Mouse (Mus musculus) urinary bladder, postnatal 36 days (tissue): ENCODE measurements at regions not wholly inside any gene's neighbourhood (a gene's known extent, or its start where the extent isn't known, plus 50 kb on each side); places are given as distances from the start of the nearest gene placed in this dataset.

ENCODE experiments used
- DNase-seq, 2 experiments: peaks; one replicate each; pipeline ENCODE4 v3.0.0; 2022; ENCODE audit warnings: low spot score in 2 of 2, mixed read lengths in 1 of 2

GRCm38 (mm10) chr3:138662625-138663024, 79.4 kb upstream of the Tspan5 start:
- DNase-seq, result no peak

GRCm38 (mm10) chr3:138668394-138669092, 73.5 kb upstream of the Tspan5 start:
- DNase-seq, result no peak

- no peak for DNase-seq
Observed at GRCm38 (mm10) chr3:138675881-138676280, 66.1 kb upstream of the Tspan5 start.

GRCm38 (mm10) chr3:138678351-138678750, 63.6 kb upstream of the Tspan5 start:
- DNase-seq, result no peak

GRCm38 (mm10) chr3:138686636-138687230, 55.3 kb upstream of the Tspan5 start:
- no peak for DNase-seq

- DNase-seq, result no peak
Observed at GRCm38 (mm10) chr3:138688606-138689005, 53.4 kb upstream of the Tspan5 start.
